Mouse (Mus musculus) hindlimb bud, embryonic 11.5 days (tissue): ENCODE measurements at regions not wholly inside any gene's neighbourhood (a gene's known extent, or its start where the extent isn't known, plus 50 kb on each side); places are given as distances from the start of the nearest gene placed in this dataset.
A peak's percentile ranks its signal among the peaks of the same experiment; 100 is the strongest.

Experiments
- DNase-seq: peaks from one replicate; pipeline ENCODE4 v3.0.0-alpha.2; 2012; ENCODE audit warnings: low read depth, low spot score; ENCODE audit errors: extremely low spot score

DNA sequence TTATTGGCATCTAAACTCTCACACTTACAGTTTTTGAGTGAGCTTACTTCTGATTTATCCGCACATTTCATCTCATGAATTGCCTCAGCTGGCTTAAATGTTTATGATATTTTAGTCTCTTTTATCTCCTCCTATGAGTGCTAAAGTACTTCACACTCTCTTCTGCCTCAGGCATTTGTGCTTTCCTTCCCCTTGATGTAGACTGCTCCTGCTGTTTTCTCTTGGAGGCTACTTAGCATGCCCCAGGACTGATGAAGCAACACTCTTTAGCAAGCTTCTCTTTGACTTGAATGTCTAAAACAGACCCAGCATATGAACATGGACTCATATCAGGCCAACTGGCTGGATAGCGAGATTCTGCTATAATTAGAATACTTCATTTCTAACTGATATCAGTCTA is 882.8 kb downstream of the Tecrl start:
- DNase-seq: no peak

DNA sequence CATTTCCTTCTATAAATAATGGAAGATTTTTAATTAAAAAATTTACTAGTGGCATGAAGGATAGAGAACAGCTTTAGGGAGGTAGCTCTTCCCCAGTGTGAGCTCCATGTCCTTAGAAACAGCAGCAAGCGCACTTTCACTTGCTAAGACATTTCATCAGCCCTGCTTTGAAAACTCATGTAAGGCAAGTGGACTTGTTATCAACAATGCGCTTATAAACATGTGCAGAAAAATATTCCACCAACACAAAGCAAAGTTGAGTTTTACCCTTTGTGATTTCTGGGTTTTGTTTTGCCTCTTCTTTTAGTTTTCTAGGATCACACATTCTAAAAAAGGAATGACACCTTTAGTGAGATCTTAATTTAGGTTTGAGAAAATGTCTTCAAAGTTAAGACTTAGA is 890.7 kb downstream of the Tecrl start:
- no peak for DNase-seq

DNA sequence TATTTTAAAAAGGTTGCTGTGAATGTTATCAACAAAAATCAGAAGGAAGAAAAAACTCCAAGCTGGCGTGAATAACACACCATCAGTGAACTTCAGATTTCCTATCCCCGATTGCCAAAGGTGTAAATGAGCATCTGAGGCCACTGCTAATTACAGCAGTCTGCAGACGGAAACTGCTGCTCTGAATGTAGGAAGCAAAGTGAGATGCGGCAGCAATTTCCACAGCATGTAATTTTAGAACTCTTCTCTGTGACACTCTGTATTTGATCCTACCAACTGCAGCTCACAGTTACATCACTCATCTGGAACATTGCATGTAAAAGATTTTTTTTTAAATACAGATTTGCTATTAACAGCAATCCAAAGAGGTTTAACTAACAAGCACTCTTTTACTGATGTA is 913.7 kb downstream of the Tecrl start:
- no peak for DNase-seq

DNA sequence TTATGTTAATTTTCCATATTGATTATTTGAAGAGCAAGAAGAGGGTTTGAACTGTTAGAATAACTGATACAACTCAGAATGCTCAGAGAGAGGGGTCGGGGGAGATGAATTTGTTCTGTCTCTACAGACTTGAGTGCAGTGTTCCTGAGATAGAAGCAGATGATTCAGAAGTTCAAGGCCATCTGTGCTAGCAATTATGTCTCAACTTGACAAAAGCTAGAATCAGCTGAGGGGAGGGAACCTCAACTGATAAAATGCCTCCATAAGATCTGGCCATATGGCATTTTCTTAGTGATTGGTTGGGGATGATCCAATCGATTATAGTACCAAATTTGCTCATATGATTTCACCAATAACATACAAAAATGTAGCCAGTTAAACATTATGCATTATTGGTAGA is 914.9 kb downstream of the Tecrl start:
- no peak for DNase-seq

DNA sequence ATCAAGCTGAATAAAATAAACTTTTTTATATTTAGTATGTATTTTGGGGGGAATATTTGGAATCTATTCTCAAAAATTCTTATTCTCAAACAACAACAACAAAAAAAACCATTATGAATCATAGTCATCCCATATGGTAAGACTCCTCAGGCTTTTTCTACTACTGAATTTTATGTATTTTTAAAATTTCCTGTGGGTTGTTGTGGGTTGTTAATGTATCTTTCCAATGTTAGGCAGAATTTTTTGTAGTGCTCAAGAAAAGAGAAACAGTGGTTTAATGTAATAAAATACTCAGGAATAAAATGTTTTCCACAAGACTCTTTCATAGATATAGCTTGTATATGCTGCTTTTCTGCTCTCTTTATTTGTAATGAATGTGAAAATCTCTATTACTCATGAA is 934.6 kb downstream of the Tecrl start:
- DNase-seq: no peak

DNA sequence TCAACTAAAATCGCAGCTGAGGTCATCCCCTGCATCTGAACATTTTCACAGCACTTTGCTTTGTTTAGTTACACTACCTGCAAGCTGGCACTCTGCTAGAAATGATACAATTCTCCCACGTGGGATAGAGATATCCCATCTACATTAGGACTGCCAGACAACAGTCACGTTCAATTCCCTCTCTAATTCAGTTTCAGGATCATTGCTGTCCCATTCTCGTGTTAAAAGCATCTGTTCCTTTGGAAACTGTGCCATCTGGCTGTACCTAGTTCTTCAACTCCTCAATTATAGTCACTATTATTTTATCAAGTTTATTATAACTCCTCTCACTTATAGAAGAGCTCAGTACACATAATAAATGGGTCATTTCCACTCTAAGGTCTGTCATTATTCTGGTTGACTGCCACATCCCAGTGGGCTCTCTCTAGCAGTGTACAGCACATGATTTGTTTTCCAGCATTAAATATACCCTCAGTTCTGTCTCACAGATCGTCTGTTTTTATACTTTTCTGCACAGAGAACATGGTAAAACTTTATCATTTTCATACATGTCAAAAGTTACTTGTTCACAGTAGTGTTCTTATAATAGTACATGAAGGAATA is 958.3 kb downstream of the Tecrl start:
- DNase-seq: no peak

DNA sequence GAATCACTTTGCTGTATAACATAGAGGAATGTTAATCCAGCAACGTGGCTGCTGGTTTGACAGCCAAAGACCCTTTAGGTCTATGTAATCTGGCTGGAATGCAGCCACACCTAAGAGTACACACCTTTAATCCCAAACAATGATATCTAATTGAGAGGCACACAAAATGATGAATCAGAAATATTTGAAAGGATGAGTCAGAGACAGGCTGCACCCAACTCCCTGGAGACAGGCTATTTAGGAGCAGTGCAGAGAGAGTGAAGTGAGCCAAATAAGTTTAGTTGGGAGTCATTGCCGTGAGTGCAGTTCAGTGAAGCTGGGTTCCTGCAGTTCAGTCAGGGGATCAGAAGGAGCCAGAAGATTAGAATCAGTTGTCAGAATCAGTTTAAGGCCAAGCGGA is 993.4 kb downstream of the Tecrl start:
- DNase-seq: no peak

DNA sequence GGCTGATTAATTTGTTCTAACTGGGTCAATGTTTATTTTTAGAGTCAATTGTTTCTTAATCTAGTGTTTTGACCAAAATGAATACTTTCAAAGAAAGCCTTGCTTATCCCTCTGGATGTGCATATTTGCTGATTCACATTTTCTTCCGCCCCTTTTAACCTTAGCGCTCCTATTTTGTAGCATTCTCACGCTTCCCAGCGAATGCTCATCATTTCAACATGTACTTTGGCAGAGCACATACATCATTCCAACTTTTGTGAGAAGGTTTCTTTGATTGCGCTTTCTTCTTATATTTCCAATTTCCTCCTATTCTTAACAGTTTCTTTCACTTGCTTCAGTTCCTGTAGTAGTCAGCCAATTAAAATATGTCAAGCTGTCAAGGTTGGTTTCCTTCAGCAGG is 998.7 kb downstream of the Tecrl start:
- DNase-seq: no peak

DNA sequence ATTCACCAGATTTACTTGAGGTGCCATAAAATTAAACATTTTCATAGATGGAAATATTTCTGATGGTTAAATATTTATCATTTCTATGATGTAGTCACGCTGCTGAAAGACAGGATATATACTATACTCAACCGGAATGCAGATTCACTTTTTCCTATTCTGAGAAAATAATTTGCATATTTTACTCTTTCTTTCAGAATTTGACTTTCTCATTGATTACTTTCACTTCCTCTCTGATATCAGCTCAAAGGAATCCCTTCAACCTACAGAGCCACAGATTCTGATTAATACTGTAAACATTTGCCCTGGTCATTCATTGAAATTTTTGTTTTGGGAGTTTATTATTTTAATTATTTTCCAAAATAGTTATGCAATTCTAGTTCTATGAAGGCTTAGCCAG is 1003.9 kb downstream of the Tecrl start:
- DNase-seq: no peak

DNA sequence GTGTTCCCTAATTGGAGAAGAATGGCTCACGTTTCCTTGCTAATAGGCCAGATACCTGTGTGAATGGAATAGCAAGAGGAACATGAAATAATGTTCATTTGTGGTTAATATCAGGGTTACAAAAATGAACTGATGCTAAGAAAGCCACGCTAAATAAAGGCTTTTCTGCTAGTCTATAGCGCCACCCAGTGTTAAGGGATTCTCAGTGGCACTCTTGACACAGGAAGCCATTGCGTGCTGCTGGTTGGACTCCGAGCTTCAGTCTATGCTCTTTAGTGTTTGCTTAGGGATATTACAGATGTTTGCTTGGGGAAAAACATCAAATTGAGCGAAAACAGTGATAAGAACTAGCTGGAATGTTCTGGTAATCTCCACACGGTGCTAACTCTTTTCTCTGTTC is 1008.3 kb downstream of the Tecrl start:
- DNase-seq: peak; percentile 49

DNA sequence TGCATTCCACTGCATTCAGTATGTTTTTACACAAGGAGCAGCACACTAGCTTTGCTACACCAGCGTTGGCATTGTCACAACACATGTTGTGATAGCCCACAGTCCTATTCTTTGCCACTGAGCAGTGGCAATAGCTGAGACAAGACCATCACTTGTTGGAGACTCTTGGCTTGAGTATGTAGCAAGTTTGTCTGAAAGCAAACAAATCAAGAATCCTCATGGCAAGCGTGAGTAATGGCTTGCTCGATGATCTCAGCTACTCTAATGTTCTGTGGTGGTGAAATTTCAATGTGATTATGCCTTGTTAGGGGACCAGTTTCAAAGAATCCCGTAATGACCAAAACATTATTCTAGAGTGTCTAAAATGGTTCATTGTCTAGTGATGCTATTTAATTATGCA is 1030.6 kb downstream of the Tecrl start:
- DNase-seq: no peak

DNA sequence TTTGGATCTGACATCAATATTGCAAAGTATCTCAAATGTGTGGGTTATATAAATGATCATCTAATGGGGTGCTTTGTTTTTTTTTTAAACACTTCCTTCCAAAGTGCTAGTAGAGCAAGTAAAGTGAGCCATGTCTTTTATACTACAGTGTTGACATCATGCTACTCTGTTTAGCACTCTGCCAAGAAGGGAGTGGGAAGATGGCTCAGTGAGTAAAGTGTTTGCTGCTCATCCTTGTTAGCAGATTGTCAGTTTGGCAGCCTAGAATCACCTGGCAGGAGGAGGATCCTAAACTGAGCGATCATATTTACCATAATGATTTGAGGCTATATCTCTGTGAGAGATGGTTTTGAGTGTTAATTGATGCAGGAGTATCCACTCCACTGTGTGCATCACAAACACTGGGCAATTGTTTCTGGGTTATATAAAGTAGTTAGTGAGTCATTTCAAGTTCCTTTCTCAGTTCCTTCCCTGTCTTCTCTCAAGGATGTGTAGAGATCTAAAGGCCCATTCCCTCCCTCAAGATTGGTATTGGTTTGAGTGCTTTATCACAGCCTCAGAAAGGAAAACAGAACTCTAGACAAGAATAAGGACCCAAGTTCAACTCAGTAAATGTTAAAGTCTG is 1035.2 kb downstream of the Tecrl start:
- DNase-seq: no peak

DNA sequence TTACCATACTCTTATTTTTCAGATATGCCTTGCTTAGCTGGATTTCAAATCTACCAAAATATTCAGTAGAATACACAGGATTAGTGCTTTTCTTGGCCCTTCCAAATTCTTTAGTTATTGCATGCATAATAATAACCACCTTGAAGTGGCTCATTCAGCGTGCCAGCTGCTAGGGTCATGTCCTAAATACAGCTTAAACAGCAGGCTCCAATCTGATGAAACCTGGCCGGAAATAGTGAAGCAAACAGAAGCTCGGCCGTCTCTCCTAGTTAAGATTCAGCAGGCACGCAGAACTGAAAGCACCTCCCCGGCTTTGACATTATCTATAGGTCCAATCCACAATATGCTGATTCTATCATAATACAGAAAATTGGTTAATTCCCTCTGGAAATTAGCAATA is 1042.9 kb downstream of the Tecrl start:
- DNase-seq: no peak

DNA sequence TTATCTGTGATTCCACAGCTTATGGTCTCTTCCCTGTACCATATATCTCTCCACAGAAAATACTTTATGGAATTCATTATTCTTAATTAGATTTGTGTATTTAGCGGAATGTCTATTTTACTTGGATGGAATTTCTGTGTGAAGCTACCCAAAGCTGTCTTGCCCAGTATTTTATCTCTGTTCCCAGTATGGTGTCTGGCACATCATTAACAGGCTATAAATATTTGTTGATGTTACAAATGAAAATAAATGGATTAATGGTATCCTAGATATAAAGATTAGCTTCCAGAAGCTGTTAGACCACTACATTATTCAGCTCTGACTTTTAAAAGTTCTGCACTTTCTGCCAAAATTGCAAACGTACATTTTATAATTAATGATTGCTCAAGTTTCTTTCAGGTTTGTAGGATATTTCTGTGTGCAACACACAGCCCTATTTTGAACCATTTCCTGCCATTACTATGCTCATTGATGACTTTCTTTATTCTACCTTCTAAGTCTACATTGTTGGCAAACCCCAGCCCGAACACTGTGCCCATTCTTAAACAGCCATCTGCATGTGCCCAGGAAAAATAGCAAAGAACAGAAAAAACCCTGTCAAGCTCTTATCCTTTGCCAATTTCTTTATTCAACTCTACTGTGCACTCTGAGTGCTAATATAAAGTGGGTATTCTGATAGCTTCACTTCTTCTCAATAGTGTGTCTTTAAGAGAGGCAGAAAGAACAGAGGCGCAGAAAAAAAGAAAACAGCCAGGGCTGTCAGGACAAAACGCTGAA is 1066.7 kb downstream of the Tecrl start:
- DNase-seq: no peak

DNA sequence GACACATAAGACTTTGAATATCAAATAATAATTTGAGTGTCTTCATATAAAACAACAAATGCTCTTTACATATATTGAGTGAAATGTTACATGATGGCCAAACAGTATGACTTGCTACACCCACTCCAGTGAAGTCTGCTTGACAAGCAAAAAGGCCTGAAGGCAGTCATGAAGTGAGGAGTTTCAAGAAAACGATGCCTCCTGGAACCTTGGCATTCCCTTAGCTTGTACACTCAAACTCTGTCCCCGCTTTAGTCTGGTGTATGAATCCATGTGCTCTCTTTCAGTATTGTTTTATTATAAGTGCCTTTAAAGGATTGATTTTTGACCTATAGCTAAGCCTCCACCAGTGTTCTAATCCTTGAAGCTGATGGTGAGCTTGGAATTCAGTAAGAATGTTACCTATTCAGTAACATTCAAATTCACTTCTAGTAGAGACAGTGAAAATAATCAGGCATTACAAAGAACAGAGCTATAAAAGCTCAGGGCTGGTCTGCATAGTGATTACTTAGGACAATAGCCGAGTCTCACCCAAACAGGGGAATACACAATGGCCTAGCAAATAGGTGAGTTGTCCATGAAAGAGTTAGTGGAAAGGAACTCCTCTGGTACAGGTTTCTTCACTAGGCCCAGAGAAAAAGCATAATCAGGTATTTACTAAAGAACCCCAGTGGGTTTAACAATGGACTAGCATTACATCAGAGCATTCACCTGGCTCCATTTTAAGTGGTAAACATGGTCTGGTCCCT is 1101.5 kb downstream of the Tecrl start:
- DNase-seq: no peak

DNA sequence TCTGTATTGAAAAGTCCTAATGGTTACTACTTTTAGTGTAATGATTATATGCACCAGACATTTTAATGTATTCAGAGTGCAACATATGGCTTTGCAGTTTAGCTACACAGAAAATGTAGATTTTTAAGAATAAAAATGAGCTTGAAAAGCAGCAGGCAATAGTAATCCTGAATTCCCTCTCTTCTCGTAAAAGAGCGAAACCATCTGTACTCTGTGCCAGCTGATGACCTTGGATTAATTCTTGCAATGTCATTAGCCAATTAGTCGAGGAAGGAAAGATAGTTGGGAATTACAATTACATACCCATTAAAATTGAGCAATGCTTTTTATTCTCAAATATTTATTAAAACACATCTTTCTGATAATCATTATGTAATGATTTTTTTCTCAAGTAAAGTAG is 1128.7 kb downstream of the Tecrl start:
- DNase-seq: no peak

DNA sequence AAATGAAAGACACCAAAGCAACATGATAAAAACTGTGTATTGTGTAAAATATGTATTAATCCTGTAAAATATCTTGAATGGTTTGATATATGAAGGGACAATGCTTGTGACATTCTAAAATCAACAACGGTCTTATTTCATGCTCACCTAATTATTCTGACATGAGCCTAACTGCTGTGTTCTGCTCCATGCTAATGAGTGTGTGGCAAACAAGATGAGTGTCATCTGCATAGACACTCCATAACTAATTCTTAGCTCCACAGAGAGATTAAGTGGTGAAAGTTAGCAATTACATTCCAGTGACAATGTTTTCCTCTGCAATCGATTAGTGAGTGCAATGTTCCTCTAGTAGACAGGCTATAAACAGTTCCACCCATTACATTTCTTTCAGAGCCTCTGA is 1131.4 kb downstream of the Tecrl start:
- DNase-seq: no peak

DNA sequence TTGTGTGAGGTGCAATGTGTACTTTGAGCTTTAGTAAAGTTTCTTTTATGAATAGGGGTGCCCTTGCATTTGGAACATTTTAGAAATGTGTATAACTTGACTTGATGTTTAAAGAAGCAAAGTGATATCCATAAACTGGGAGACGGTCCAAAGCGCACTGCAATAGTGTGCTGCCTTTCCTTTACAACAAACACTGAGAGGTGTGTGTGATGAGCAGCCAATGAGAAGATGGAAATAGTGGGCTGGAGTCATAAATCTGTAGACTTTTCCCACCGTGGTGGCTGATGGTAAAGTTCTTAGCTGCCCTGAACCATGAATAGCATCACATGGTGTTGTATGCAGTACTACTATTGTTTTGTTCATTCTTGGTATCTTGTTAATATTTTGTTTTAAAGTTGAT is 1151.4 kb downstream of the Tecrl start:
- no peak for DNase-seq
